Mouse (Mus musculus): ENCODE measurements at regions not wholly inside any gene's neighbourhood (a gene's known extent, or its start where the extent isn't known, plus 50 kb on each side); places are given as distances from the start of the nearest gene placed in this dataset.

DNA sequence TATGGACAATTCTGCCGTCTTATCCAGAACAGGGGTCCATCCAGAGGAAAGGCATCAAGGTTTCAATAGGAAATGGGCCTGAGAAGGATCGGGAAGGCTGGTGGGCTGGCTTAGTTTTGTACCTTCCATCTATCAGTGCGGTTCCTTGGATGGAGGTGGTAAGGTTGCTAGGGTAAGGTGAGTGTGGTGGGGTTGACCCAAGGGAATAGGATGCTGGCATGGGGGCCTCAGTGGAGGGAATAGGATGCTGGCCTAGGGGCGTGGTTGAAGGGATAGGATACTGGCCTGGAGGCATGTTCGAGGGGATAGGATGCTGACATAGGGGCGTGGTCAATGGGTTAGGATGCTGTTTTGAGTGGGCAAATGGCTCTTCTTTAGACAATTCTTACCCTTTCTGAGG is 82.6 kb upstream of the Sel1l start:
- TF ChIP-seq POLR2A (IDR thresholded peaks at IDR 0.05; ENCODE audit: insufficient read length, low read depth) (no peak), REST (IDR thresholded peaks at IDR 0.05; ENCODE audit: insufficient read depth, insufficient read length) (no peak), CEBPB (IDR thresholded peaks at IDR 0.05; ENCODE audit: insufficient read depth, poor library complexity, severe bottlenecking) (no peak), MAX (IDR thresholded peaks at IDR 0.05; ENCODE audit: low read depth) (no peak), POLR2AphosphoS2 (IDR thresholded peaks at IDR 0.05; ENCODE audit: insufficient read length, low read depth) (no peak), USF1 (IDR thresholded peaks at IDR 0.05; ENCODE audit: low read depth) (no peak), E2F4 (IDR thresholded peaks at IDR 0.05; ENCODE audit: insufficient read depth) (no peak)
